Mouse (Mus musculus) urinary bladder, postnatal 36 days (tissue): ENCODE results near the gene AY358078.
A peak's percentile ranks its signal among the peaks of the same experiment; 100 is the strongest.
"Not testable (repeated sequence)": the region's sequence is repeated elsewhere in the genome, so short reads cannot be mapped to it uniquely, and the experiment has no call there.

ENCODE experiments used
- DNase-seq, 2 experiments: peaks; one replicate each; pipeline ENCODE4 v3.0.0; 2022; ENCODE audit warnings: low spot score in 2 of 2, mixed read lengths in 1 of 2

Gene AY358078

GRCm38 (mm10) chr14:51799746-51800145, at the start of gene AY358078:
Gene AY358078 (plus strand): TSS chr14:51800046.
- DNase-seq = no peak

- no peak for DNase-seq
These were observed 43.9 kb upstream of the AY358078 start for GRCm38 (mm10) chr14:51755944-51756343.

DNA sequence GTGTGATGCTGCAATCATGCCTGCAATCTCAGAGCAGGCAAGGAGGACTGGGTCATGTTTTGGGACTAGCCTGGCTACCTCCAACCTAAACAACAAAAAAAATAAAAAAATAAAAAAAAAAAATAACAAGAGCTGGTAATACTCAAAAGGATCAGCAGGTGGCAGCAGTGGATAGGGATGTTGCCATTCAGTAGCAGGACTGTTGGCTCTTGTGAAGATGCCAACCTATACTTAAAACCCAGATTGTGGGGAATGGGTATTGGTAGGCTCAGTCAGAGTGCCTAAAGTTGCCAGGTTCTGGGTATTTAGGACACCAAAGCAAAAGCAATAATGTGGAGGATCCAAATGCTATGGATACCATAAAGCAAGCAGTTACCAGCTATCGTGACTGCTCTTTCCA, 28.5 kb upstream of the AY358078 start:
- not testable (repeated sequence) for DNase-seq

DNA sequence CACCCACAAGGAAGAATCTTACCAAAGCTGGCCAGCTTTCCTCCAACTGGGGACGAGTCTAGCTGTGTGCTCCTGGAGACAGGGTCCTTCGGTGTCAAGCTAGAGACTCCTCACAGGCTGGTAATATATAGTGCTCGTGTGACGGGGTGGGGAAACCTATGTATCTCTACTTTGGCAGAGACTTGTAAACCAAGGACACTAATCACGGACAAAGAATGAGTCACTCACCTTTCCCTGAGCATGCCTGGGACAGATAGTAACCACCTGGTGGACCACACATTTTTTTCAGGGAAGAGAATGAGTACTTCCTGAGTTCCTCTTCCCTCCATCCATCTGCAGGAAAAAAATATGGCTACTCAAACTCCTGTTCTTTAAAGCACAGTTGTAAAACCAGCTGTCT, 26.4 kb upstream of the AY358078 start, which contains the start of gene Ang4:
Gene Ang4, minus strand, starts transcription at position 101 of the 400 bp plus-strand sequence.
- DNase-seq = no peak

- no peak for DNase-seq
These were observed 22.1 kb upstream of the AY358078 start for GRCm38 (mm10) chr14:51777791-51778190.

- DNase-seq = no peak
These were observed 20.9 kb upstream of the AY358078 start for GRCm38 (mm10) chr14:51778865-51779481.

DNA sequence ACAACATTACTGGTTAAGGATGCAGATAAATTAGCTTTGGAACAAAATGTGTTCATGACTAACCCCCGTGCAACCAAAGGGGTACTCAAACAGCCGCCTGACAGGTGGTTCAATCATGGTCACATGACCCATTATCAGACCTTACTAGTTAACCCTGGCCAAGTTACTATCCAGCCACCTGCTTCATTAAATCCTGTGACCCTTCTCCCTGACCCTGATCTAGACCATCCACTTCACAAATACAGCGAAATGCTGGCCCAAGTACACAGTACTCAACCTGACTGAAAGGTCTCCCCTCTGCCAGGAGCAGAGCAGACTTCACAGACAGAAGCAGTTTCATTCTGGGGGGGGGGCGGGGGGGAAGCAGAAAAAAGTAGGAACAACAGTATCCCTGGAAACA, 13.5 kb upstream of the AY358078 start:
- no peak for DNase-seq

- DNase-seq = no peak
These were observed 12.8 kb upstream of the AY358078 start for GRCm38 (mm10) chr14:51787061-51787460.

DNA sequence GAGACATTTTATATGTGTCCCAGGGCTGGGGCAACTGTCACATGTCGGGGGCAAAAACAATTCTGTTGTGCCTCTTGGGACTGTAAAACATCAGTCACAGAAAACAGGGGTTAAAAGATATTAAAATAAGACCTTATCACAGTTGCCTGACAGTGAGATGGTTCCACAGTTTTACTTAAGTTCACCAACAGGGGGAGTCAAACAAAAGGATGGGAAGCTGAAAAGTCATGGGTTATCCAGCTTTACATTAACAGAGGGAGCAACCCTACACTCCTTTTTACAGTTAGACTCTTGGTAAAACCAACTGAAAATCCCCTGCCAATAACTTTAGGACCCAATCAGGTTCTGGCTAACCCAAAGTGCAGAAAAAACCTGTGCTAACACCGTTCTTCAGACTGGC, 10.7 kb upstream of the AY358078 start:
- DNase-seq = no peak

DNA sequence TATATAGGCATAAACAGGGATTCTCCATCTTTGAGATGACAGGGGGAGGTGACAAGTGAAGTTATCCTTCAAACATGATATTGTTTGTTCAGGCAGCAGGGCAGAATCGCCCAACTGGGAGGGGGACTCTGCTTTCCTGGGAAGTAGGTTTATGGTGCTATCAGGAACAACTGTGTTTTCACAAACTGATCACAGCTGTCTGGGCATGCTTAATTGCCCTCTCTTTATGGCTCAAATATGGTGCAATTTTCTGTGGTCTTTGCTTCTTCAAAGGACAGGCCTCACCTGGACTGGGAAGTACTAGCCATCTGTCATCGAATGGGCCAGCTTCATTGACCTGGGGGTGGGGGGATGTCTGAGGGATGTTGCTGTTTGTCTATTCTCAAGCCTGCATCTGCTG, 5.7 kb upstream of the AY358078 start:
- no peak for DNase-seq

DNA sequence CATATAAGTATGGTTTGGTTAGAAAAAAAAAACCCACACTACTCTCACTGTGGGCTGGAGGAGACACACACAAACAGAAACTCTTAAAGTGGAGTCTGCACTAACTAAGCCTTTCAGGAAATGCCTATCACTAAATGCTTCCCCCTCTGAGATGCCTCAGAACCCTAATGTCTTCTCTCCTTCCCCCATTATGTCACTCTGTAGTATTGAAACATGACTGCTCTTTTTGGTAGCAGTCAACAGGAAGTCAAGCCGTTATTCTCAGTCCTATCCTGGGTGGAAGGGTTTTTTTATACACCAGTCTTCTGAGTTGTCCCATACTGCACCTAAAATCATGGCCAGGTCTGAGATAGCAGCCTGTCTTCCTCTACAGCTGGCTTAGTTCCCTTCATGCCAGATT, 26.8 kb downstream of the AY358078 start:
- DNase-seq = no peak

GRCm38 (mm10) chr14:51827842-51828241, 28.0 kb downstream of the AY358078 start:
- DNase-seq = peak in 1 of 2 experiments; percentile 13

DNA sequence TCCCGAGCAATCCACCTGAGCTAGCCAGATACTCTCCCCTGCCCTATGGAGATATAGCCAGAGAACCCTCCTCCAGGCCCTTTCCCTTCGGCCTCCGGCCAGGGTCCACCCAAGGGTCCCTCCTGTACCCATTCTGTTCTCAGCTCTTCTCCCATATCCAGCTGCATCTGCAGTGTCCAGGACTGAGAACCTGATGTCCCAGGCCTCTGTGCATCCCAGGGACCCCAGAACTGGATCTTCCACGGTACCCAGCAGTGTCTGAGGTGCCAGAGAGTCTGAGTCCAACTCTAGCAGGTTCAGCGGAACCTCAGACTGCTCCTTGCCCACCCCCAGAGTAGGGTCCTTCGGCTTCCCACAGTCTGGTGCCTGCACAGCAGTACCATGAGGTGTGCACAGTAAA, 29.3 kb downstream of the AY358078 start:
- DNase-seq = no peak

- not testable (repeated sequence) for DNase-seq
These were observed 38.6 kb downstream of the AY358078 start for GRCm38 (mm10) chr14:51838480-51838879.

DNA sequence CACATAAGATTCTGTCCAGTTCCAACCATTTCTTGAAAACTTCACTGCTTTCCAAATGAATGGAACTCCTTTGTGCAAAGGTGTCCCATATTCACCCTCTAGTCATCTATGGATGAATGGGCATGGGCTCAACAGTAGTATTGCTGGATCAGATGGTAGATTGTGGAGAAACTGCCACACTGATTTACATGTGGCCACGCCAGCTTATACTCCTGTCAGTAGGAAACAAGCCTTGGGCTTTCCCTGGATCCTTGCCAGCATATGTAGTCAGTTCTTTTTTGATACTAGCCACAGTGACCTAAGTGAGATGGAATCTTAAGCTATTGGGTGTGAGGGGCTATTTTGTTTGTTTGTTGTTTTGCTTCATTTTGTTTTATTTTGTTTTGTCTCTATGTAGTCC, 42.4 kb downstream of the AY358078 start:
- DNase-seq = no peak

DNA sequence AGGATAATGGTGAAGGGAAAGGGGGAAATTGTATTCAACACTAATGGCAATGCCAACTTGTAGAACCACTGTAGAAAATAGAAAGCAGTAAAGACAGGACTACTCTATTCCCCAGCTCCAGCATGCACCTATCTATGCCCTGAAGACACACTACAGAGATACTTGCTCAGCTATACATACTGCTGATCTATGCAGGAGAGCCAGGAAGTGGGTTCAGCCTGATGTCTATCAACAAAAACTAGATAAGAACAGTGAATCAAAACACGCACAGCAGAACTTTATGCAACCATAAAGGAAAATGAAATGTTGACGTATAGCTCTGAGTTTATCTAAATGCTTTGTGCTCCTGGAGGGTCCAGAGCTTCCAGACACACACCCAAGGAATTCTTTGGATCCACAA, 42.9 kb downstream of the AY358078 start:
- no peak for DNase-seq

- no peak for DNase-seq
These were observed 44.0 kb downstream of the AY358078 start for GRCm38 (mm10) chr14:51843882-51844281.

DNA sequence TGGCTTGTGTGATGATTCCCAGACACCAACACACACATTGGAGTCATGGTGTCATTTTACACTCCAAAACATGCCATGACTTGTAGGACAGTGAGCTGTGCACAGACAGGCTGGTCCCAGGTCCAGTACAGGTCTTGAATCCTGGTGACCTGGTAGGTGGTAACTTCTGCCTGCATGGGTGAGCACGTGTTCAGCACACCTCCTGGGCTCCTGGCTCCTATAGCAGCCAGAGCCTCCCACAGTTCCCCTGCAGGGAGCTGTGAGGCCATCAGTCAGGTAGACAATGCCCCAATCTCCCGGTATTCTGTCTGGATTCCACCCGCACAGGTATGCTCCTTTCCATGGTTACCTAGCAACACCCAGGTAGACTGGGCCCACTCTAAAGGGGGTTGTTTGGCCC, 46.7 kb downstream of the AY358078 start:
- DNase-seq = no peak

DNA sequence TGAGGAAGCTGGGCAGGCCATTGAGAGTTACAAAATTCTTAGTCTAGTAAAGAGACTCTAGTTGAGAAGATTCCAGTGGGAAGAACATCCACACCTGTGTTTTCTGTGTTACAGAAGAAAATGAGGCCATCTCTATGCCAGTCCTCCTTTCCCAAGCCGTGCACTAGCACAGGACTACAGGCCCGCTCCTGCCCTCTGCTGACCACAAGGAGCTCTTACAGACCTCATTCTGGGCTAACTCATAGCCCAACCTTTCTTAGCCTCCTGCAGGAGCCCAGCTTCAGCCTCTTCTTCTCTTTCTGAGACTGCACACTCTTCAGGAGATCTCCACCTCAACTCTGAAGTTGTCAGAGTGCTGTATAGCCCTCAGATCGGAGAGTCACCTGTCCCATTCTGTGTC, 51.2 kb downstream of the AY358078 start:
- DNase-seq = not testable (repeated sequence)

DNA sequence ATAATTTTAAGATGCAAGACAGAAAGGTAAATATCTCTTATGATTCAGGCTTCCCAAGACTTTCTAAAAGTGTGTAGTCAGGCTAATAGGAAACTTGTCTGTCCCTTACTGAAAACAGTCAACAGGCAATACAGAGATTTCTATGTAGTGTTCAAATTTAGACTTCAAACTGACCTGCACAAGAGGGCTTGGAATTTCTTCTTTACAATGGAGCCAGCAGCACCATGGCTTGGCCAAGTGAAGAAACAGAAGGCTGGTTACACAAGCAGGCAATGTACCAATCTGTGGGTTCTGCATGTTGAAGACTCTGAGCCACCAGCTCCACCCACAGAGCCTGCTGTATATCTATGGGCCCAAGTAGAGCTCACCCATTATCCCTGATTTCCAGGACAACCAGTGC, 53.6 kb downstream of the AY358078 start, which contains the start of gene Ear6:
Gene Ear6, plus strand, starts transcription at position 301 of the 400 bp plus-strand sequence.
- no peak for DNase-seq

DNA sequence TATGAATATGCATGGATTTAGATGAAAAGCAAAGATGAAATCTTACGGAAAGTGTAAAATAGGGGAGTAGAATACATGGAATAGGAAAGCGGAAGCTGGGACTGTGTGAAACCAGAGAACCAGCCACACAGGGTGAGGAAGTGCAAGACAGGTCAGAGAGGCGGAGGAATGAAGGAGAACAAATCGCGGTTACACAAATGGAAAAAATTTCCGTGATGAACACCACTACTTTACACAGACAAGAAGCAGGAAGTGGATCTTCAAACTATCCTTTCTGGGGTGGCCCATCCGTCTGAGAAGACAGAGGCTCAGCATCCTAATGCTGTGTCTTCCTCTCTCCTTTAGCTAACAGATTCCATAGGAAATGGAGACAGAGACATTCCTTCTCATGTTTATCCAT, 55.4 kb downstream of the AY358078 start:
- not testable (repeated sequence) for DNase-seq

GRCm38 (mm10) chr14:51863603-51864002, 63.8 kb downstream of the AY358078 start:
- DNase-seq = not testable (repeated sequence)

- DNase-seq = no peak
These were observed 70.9 kb downstream of the AY358078 start for GRCm38 (mm10) chr14:51870756-51871155.

DNA sequence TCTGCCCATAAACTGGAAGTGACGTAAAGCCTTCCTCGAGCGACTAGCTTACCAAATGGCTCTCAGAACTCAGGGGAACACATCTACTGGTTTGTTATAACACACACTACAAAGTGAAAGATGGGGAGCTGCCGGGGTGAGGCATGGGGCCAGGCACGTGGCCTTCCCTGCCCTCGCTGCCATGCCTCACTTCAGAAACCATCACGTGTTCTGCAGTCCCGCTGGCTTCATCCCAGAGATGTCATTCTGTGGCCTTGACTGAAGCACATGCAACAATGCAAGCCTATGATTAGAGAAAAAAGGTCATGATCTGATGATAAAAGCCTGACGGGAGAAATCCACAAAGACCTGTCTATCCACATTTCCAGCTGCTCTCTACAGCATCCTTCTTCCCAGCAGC, 71.9 kb downstream of the AY358078 start:
- no peak for DNase-seq
